Mouse (Mus musculus) CD4-positive, CD25-positive, alpha-beta regulatory T cell, adult 4 months (primary cell): ENCODE data around the gene Tlx2. TPM values are rescaled to one million over a fixed set of nuclear protein-coding genes. Genes with fewer than 3 reads are reported as not detected.
A peak's percentile ranks its signal among the peaks of the same experiment; 100 is the strongest.

Experiments used
- ATAC-seq: one replicate; pipeline ENCODE4 v1.8.0; 2017
- polyA plus RNA-seq, 2 experiments: library from polyadenylated mRNA; unstranded; fragments of 100-300 nt; shearing (Covaris generic); gene quantifications; one replicate each; pipeline ENCODE4 v1.2.1; 2017

The Tlx2 gene
- polyA plus RNA-seq, 2 experiments from 2014 or later: not detected

- ATAC-seq: no peak
These were observed 17.8 kb upstream of the Tlx2 start for GRCm38 (mm10) chr6:83087926-83088260.

GRCm38 (mm10) chr6:83087205-83087925 is 17.3 kb upstream of the Tlx2 start:
- peak; percentile 45 for ATAC-seq

GRCm38 (mm10) chr6:83086121-83087035 is 16.3 kb upstream of the Tlx2 start, which contains the start of gene Lbx2:
Gene Lbx2, plus strand, starts transcription at chr6:83086367.
- peak; percentile 66 for ATAC-seq

- no peak for ATAC-seq
These were observed 14.4 kb upstream of the Tlx2 start for GRCm38 (mm10) chr6:83084477-83084876.

GRCm38 (mm10) chr6:83083497-83083896 is 13.4 kb upstream of the Tlx2 start:
- no peak for ATAC-seq

GRCm38 (mm10) chr6:83080210-83080609 is 10.1 kb upstream of the Tlx2 start:
- ATAC-seq: no peak

- ATAC-seq: peak; percentile 96
These were observed 8.3 kb upstream of the Tlx2 start for GRCm38 (mm10) chr6:83078324-83078858.

GRCm38 (mm10) chr6:83077630-83078323 is 7.7 kb upstream of the Tlx2 start, which contains the start of gene Pcgf1:
Gene Pcgf1, plus strand, starts transcription at chr6:83077869.
- ATAC-seq: peak; percentile 40

- ATAC-seq: no peak
These were observed 4.9 kb upstream of the Tlx2 start for GRCm38 (mm10) chr6:83074979-83075378.

- no peak for ATAC-seq
These were observed 1.1 kb upstream of the Tlx2 start for GRCm38 (mm10) chr6:83071220-83071619.

- ATAC-seq: no peak
These were observed 472 bp upstream of the Tlx2 start for GRCm38 (mm10) chr6:83070311-83071219.

GRCm38 (mm10) chr6:83069488-83070246 is 426 bp downstream of the Tlx2 start:
- ATAC-seq: no peak

GRCm38 (mm10) chr6:83068706-83069487 is 1.2 kb downstream of the Tlx2 start:
- ATAC-seq: no peak

GRCm38 (mm10) chr6:83068221-83068620 is 1.9 kb downstream of the Tlx2 start:
- no peak for ATAC-seq

GRCm38 (mm10) chr6:83066441-83066840 is 3.7 kb downstream of the Tlx2 start:
- ATAC-seq: no peak

- peak; percentile 48 for ATAC-seq
These were observed 4.1 kb downstream of the Tlx2 start for GRCm38 (mm10) chr6:83065995-83066394.

- ATAC-seq: no peak
These were observed 11.4 kb downstream of the Tlx2 start for GRCm38 (mm10) chr6:83058725-83059124.

GRCm38 (mm10) chr6:83057790-83058189 is 12.3 kb downstream of the Tlx2 start, which contains the start of gene Dqx1:
Gene Dqx1, plus strand, starts transcription at chr6:83057844.
- no peak for ATAC-seq

- ATAC-seq: peak; percentile 30
These were observed 15.1 kb downstream of the Tlx2 start, which contains the start of gene Htra2 for GRCm38 (mm10) chr6:83054871-83055431. Gene Htra2, minus strand, starts transcription at chr6:83055273.
